ENCODE assay signal across 9 mouse cellular contexts in the genomic region with DNA sequence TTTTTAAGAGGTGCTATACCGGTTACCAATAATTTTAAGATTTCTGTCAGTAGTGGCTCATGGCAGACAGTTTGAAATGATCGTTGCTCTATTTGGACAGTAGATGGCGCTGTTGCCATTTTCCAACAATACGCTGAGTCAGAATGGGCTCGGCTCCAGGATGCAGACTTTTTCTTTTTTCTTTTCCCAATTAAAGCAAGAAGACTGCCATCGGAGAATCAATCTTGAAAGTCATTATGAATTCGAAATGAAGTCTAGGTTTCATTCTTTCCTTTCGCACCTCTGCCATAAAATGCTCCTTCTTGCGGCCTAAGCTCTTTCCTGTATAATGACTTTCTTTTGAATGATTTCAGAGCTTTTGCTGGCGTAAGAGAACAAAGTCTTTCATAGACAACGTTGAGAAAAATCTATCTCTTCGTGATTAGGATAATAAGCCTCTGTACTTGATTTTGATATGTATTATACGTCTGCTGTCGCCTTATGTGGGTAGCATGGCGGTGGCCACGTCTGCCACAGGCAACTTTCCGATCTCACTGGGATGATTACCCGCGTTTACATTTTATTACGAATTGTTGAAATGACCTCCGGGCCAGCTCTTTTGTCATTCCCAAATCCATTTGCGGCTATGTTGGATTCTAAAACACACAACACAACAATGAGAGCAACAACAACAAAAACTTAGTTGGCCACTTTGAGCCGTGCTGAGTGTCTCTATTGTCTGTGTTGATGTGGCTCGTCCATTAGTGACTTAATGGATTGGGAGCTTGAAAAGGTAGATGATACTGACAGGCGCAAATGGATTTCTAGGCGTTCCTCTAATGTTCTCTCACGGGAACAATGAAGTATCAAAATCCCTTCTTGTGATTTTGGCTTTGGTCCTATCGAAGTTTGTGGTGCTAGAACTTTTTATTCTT. TPM values are rescaled to one million over a fixed set of nuclear protein-coding genes. Genes with fewer than 3 reads are reported as not detected.
A peak's percentile ranks its signal among the peaks of the same experiment; 100 is the strongest.
DNase-seq lines count a peak whose midpoint lies in the region; ATAC-seq and TF ChIP-seq lines count a peak whose summit lies in the region.
"Had no signal": no experiment of that assay in that cellular context is flagged by ENCODE, and none has a peak within 500 bp of the region (broad histone marks: within the 10 kb centered on the region; RNA-seq: fewer than 3 reads in every experiment).

No protein-coding gene starts in this region.

- peak overlapping the region; percentile 36 for H3K4me2 ChIP-seq in intestine, embryonic 15.5 days (replicated peaks)
- peak overlapping the region; percentile 31 for H3K4me2 ChIP-seq in midbrain, embryonic 11.5 days

- no peak for ATAC-seq in intestine, embryonic 15.5 days
- ATAC-seq in midbrain, embryonic 11.5 days (ENCODE audit: low FRiP score): peak; percentile 76; the same call in 1 of the 2 replicates

- no peaks in the 10 kb centered on the region for H3K9me3 ChIP-seq in intestine, embryonic 15.5 days
- no peaks in the 10 kb centered on the region for H3K9me3 ChIP-seq in midbrain, embryonic 11.5 days (ENCODE audit: control insufficient read depth, low read length)

- H3K4me3 ChIP-seq in gastrocnemius, adult 2 months: peak overlapping the region; percentile 64
- H3K4me3 ChIP-seq in intestine, embryonic 15.5 days (replicated peaks): no peak overlapping the region
- no peak overlapping the region for H3K4me3 ChIP-seq in midbrain, embryonic 11.5 days (ENCODE audit: low read depth, low read length)
- H3K4me3 ChIP-seq: erythroblast, embryonic 14.5 days had no signal

- DNase-seq in urinary bladder, adult 18-20 months (ENCODE audit: low spot score in 2 of 2): peak; percentile 17 to 30
- DNase-seq in urinary bladder, adult 2 months (ENCODE audit: low spot score): no peak
- peak; percentile 37 to 62 for DNase-seq in cerebellum, postnatal 36 days
- peak; percentile 45 for DNase-seq in gastrocnemius, adult 2 months
- DNase-seq in left cerebral cortex, postnatal 14 days (ENCODE audit: low spot score in 2 of 2): peak; percentile 77 to 86
- peak; percentile 95 for DNase-seq in midbrain, embryonic 11.5 days (ENCODE audit: low spot score, missing footprints)
- DNase-seq in splenic B cell, adult 2 months (ENCODE audit: low read depth, low spot score): peak; percentile 20

- WGBS in intestine, embryonic 15.5 days: 42% methylated on average over 28 of the region's 28 CpGs
- WGBS in midbrain, embryonic 11.5 days: 41% methylated on average over 28 of the region's 28 CpGs

- no peaks in the 10 kb centered on the region for H3K27me3 ChIP-seq in intestine, embryonic 15.5 days (replicated peaks)
- H3K27me3 ChIP-seq in midbrain, embryonic 11.5 days (ENCODE audit: control insufficient read depth, insufficient read depth, low read length): no peaks in the 10 kb centered on the region
- H3K27me3 ChIP-seq in splenic B cell, adult 2 months (ENCODE audit: control insufficient read depth, insufficient read depth, low read length, poor library complexity, severe bottlenecking): no peaks in the 10 kb centered on the region

- H3K27ac ChIP-seq in gastrocnemius, adult 2 months: no peak overlapping the region
- no peak overlapping the region for H3K27ac ChIP-seq in intestine, embryonic 15.5 days
- no peak overlapping the region for H3K27ac ChIP-seq in midbrain, embryonic 11.5 days (ENCODE audit: low read depth, low read length)

- peak; percentile 82 for TF ChIP-seq CTCF in gastrocnemius, adult 2 months (IDR thresholded peaks at IDR 0.05)

- no peaks in the 10 kb centered on the region for H3K36me3 ChIP-seq in intestine, embryonic 15.5 days
- no peaks in the 10 kb centered on the region for H3K36me3 ChIP-seq in midbrain, embryonic 11.5 days (ENCODE audit: control insufficient read depth, insufficient read depth, low read length)
- no peaks in the 10 kb centered on the region for H3K36me3 ChIP-seq in splenic B cell, adult 2 months (ENCODE audit: control insufficient read depth, insufficient read depth, low read length, poor library complexity, severe bottlenecking)

- no peak overlapping the region for H3K9ac ChIP-seq in intestine, embryonic 15.5 days
- 0 out of 2 replicates have a peak overlapping the region, but pooled peaks have one; percentile 6 for H3K9ac ChIP-seq in midbrain, embryonic 11.5 days (ENCODE audit: low read length)

- H3K4me1 ChIP-seq in intestine, embryonic 15.5 days (replicated peaks): no peaks in the 10 kb centered on the region
- H3K4me1 ChIP-seq in midbrain, embryonic 11.5 days (ENCODE audit: control insufficient read depth, insufficient read depth, low read length): 0 out of 2 replicates have a peak, but pooled peaks cover 2% of the 10 kb centered on the region

- intact Hi-C loops in gastrocnemius, adult 2 months (cut with DNase I): no loop called here
- intact Hi-C loops in left cerebral cortex, postnatal 14 days (cut with DNase I): loop anchor here (10.0 kb wide), 1 partner anchor 1714 kb away; no protein-coding TSS in a partner anchor

RNA-seq across cellular contexts. Expression of gene Spag16, which starts 36.2 kb away (rescaled TPM):
- 0.01 TPM in 1 of 2 replicates, not detected in the other for polyA plus RNA-seq in urinary bladder, adult 2 months (2012; rRNA removed)
- total RNA-seq in gastrocnemius, adult 2 months (2021): not detected
- 0.09 and 0.20 TPM in 2 replicates for polyA plus RNA-seq in intestine, embryonic 15.5 days (2015; fragmentation: Nextera tagmentation; extraction: Ambion mirVana)
- under 1 TPM; 0.63 to 0.92 TPM for total RNA-seq in left cerebral cortex, postnatal 14 days (2021)
- polyA plus RNA-seq in midbrain, embryonic 11.5 days (2014; fragmentation: Nextera tagmentation; extraction: Ambion mirVana): 2.6 and 3.7 TPM in 2 replicates
- polyA plus RNA-seq: erythroblast, embryonic 14.5 days had no signal
